Mouse (Mus musculus) liver, embryonic 14.5 days (tissue): ENCODE measurements around the gene Spata31d1a.
A peak's percentile ranks its signal among the peaks of the same experiment; 100 is the strongest.

Experiments
- CTCF ChIP-seq: IDR thresholded peaks from 2 replicates; pipeline ENCODE4 v1.5.1; 2016; ENCODE audit warnings: antibody characterized with exemption, low read depth, control low read depth
- EP300 ChIP-seq: IDR thresholded peaks from 2 replicates; pipeline ENCODE4 v1.6.1; 2016; ENCODE audit warnings: antibody characterized with exemption, low read depth

- peak; percentile 87 for TF ChIP-seq EP300
- TF ChIP-seq CTCF: no peak
Measured at GRCm38 (mm10) chr13:59738455-59738854, 28.3 kb upstream of the Spata31d1a start.
